Mouse (Mus musculus) lung, adult 2 months (tissue): Measurements from ENCODE around the gene Plekha6. TPM values are rescaled to one million over a fixed set of nuclear protein-coding genes. Genes with fewer than 3 reads are reported as not detected.
"Not testable (repeated sequence)": the region's sequence is repeated elsewhere in the genome, so short reads cannot be mapped to it uniquely, and the experiment has no call there.

Experiments used
- DNase-seq: peaks from one replicate; pipeline ENCODE4 v3.0.0; 2022
- H3K4me1 ChIP-seq: fragments of 200-500 bp; 2 replicates; pipeline ENCODE4 v1.6.1; 2011; ENCODE audit warnings: low read length; ENCODE audit not compliant: control insufficient read depth, insufficient read depth
- H3K4me3 ChIP-seq: fragments of 200-500 bp; replicated peaks from 2 replicates; pipeline ENCODE3; 2011; ENCODE audit warnings: low read depth, mild to moderate bottlenecking, control low read depth, low read length; ENCODE audit errors: extremely low read depth
- CTCF ChIP-seq: fragments of 200-500 bp; IDR thresholded peaks from 2 replicates; pipeline ENCODE4 v1.5.1; 2011; ENCODE audit warnings: mild to moderate bottlenecking, low read length, control low read depth; ENCODE audit not compliant: insufficient read depth
- POLR2A ChIP-seq: fragments of 200-500 bp; IDR thresholded peaks from 2 replicates; pipeline ENCODE4 v1.6.1; 2011; ENCODE audit warnings: low read depth, mild to moderate bottlenecking, control low read depth, low read length, borderline replicate concordance; ENCODE audit errors: extremely low read depth
- WGBS: fragments of 180-500 bp; shearing (Covaris S2); methylation state at CpG from one replicate; pipeline ENCODE4 v1.1.7; 2018; 5-methylcytosine and 5-hydroxymethylcytosine counted together
- polyA plus RNA-seq: library from polyadenylated mRNA; depleted of rRNA; stranded (reverse); fragments of >200 nt; gene quantifications from 2 replicates; pipeline ENCODE4 v1.2.3, GENCODE M21; 2012

Plekha6 gene
- polyA plus RNA-seq, 1 experiment, result 39.4 TPM

GRCm38 (mm10) chr1:133329638-133329964 is 165.6 kb downstream of the Plekha6 start:
- DNase-seq, result no peak
- no peak for TF ChIP-seq POLR2A
- no peak for TF ChIP-seq CTCF
- H3K4me3 ChIP-seq, result no peak overlapping the region
- WGBS, result 39% methylated on average over 7 of the region's 7 CpGs
- H3K4me1 ChIP-seq, result peaks cover 8% of the 10 kb centered on the region

GRCm38 (mm10) chr1:133331142-133331541 is 167.1 kb downstream of the Plekha6 start:
- Histone ChIP-seq H3K4me3 (no peak overlapping the region), H3K4me1 (peaks cover 8% of the 10 kb centered on the region)
- TF ChIP-seq POLR2A (no peak), CTCF (no peak)
- DNase-seq, result no peak
- WGBS, result 75% methylated on average over 3 of the region's 3 CpGs

GRCm38 (mm10) chr1:133332656-133333430 is 168.8 kb downstream of the Plekha6 start:
- no peak for TF ChIP-seq POLR2A
- no peak for TF ChIP-seq CTCF
- DNase-seq, result no peak
- WGBS, result 92% methylated on average over 11 of the region's 11 CpGs
- H3K4me3 ChIP-seq, result no peak overlapping the region
- peaks cover 8% of the 10 kb centered on the region for H3K4me1 ChIP-seq

- 78% methylated on average over 6 of the region's 6 CpGs for WGBS
Measured at GRCm38 (mm10) chr1:133333937-133334336, 169.9 kb downstream of the Plekha6 start.

DNA sequence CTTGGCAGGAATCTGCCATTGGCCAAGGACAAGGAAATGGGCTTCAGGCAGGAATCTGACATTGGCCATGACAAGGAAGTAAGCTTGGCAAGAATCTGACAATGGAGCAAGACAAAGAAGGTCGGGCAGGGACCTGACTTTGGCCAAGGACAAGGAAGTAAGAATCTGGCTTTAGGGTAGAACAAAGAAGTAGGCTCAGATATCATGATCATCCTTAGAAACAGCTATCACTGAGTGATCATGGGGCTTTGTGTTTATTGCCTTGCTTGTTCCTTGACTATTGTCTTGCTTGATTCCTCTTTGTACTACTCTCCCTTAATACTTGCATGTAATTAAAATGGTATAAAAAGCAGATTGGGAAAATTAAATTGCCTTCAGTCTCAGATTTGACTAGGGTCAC is 176.4 kb downstream of the Plekha6 start:
- DNase-seq, H3K4me1 ChIP-seq: not testable (repeated sequence)
- WGBS, result 41% methylated on average over 1 of the region's 1 CpGs

More at GRCm38 (mm10) chr1:133333937-133334336, 169.9 kb downstream of the Plekha6 start:
- TF ChIP-seq POLR2A (no peak), CTCF (no peak)
- peaks cover 8% of the 10 kb centered on the region for H3K4me1 ChIP-seq
- no peak for DNase-seq
- no peak overlapping the region for H3K4me3 ChIP-seq

DNA sequence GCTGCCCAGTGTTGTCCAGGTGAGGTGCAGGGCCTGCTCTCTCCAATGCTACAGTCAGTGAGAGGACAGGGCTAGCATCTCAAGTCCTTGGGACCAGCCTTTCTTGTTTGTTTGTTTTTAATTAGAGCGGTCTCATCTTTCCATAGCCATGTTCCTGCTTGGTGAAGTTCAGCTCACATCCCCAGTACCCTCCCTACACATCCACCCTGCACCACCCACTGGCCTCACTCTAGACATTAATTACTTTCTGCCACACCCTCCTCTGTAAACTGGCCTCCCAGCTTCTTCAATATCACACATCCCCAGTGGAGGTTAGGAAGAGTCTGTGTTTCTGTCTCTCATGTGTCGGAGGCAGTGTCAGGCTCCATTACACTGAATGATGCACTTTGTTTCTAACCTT is 180.3 kb downstream of the Plekha6 start:
- DNase-seq, result no peak
- no peak for TF ChIP-seq POLR2A
- TF ChIP-seq CTCF, result no peak
- no peak overlapping the region for H3K4me3 ChIP-seq
- no peaks in the 10 kb centered on the region for H3K4me1 ChIP-seq
- 93% methylated on average over 2 of the region's 2 CpGs for WGBS

More for the DNA sequence above, 176.4 kb downstream of the Plekha6 start:
- not testable (repeated sequence) for H3K4me3 ChIP-seq

GRCm38 (mm10) chr1:133346531-133346930 is 182.5 kb downstream of the Plekha6 start:
- H3K4me3 ChIP-seq, result no peak overlapping the region
- WGBS, result 81% methylated on average over 9 of the region's 9 CpGs
- TF ChIP-seq CTCF (no peak), POLR2A (no peak)
- no peak for DNase-seq
- H3K4me1 ChIP-seq, result no peaks in the 10 kb centered on the region

DNA sequence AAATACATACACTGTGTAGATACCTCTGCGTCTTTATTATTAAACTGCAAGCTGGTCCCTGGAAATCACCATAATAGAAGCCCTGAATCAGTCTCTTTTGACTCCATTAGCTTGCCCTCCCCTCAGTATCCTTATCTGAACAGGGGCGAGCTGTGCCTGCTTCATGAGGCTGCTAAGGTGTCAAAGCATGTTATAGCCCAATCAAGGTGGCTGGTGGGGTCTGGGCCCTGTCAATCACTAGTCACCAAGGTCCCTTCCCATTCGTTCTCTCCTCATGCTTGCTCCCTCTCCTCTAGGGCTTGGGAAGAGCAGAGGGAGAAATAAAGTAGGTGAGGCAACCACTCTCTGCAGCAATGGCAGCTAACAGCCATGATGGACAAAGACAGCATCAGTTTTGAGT is 183.2 kb downstream of the Plekha6 start:
- no peak overlapping the region for H3K4me3 ChIP-seq
- TF ChIP-seq POLR2A (no peak), CTCF (no peak)
- WGBS, result 88% methylated on average over 3 of the region's 3 CpGs
- no peaks in the 10 kb centered on the region for H3K4me1 ChIP-seq
- DNase-seq, result no peak

DNA sequence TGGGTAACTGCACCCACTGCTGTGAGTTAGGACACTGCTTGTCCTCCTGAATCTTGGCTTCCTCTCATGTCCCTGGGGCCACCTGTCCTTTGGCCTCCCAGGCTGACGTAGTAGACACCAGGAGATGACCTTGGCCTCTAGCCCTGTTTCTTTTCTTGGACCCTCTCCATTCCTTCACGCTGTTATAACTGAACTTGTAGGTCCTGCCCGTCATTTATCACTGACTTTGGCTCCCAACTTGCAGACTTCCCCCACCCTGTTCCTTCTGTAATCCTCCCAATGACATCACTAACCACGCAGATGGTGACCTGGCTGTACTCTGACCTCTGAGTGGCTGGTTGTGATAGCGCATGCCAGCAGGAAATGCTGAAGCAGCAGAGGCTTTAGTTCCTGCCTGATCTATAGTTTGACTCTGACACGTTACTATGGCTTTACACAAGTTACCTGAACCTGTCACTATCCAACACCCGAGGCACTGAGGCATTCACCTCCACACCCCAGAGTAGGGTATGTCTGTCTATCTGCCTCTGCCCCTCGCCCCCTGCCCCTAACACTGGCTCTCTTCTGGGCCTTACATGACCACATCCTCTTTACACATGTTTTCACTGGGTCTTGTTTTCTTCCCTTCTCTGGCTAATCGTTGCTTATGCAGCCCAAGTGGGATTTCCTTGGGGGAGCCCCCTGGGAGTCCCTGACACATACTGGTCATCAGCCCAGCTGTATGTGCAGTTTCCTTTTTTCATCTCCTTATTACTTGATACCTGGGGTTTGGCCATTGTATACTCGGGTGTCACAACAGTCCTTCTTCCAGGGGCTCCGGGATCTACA is 183.9 kb downstream of the Plekha6 start:
- no peak for TF ChIP-seq POLR2A
- TF ChIP-seq CTCF, result no peak
- H3K4me1 ChIP-seq, result no peaks in the 10 kb centered on the region
- DNase-seq, result no peak
- 44% methylated on average over 11 of the region's 11 CpGs for WGBS
- H3K4me3 ChIP-seq, result no peak overlapping the region

DNA sequence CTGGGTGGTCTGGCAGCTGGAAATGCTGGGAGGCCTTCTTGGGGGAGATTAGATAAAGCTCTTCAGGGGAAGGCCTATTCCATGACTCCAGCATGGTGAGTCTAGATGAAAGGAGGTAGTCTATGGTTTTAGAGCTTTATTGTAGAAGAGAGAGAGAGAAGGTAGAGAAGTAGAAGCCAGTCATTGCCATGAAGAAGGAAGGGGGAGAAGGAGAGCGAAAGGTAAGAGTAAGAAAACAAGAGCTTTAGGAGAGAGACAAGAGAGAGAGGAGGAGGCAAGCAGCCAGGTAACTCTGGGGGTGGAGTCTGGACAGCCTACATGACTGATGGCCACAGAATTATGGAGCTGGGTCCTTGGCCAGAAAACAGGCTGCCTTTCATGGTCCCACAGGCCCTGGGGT is 186.2 kb downstream of the Plekha6 start, which contains the start of gene Ren1:
Gene Ren1, plus strand, starts transcription at position 301 of the 400 bp plus-strand sequence.
- no peak for TF ChIP-seq CTCF
- no peak for TF ChIP-seq POLR2A
- DNase-seq, result no peak
- H3K4me1 ChIP-seq, result no peaks in the 10 kb centered on the region
- 95% methylated on average over 1 of the region's 1 CpGs for WGBS
- H3K4me3 ChIP-seq, result no peak within 1 kb of the TSS
